Mouse (Mus musculus) CH12.LX (cell line): ENCODE data around the gene Apobec3. TPM values are rescaled to one million over a fixed set of nuclear protein-coding genes. Genes with fewer than 3 reads are reported as not detected.

Experiments used
- DNase-seq: peaks from one replicate; pipeline ENCODE4 v3.0.0-alpha.2; 2013; ENCODE audit errors: extremely low read depth
- H3K27ac ChIP-seq: 2 replicates; pipeline ENCODE4 v1.5.1; 2012; ENCODE audit warnings: low read depth, mild to moderate bottlenecking, control low read depth, moderate library complexity; ENCODE audit not compliant: insufficient read depth
- H3K27me3 ChIP-seq: replicated peaks from 2 replicates; pipeline ENCODE3; 2012; ENCODE audit warnings: inconsistent platforms
- H3K36me3 ChIP-seq, 2 experiments: replicated peaks in 1 of 2; 2 replicates each; pipeline versions ENCODE3 to v1.6.1; 2012; ENCODE audit warnings: inconsistent platforms in 1 of 2, low read length in 1 of 2, mild to moderate bottlenecking in 1 of 2, mixed read lengths in 1 of 2, moderate library complexity in 1 of 2; ENCODE audit not compliant: control insufficient read depth in 1 of 2, insufficient read depth in 1 of 2
- H3K4me1 ChIP-seq, 2 experiments: 2 replicates each; pipeline ENCODE4 v1.6.1; 2012; ENCODE audit warnings: inconsistent platforms in 1 of 2, moderate library complexity in 1 of 2; ENCODE audit not compliant: insufficient read depth in 2 of 2, control insufficient read depth in 1 of 2
- H3K4me2 ChIP-seq: 2 replicates; pipeline ENCODE4 v1.6.1; 2012; ENCODE audit warnings: low read depth, mild to moderate bottlenecking, control low read depth; ENCODE audit not compliant: poor library complexity, insufficient read depth, severe bottlenecking
- H3K4me3 ChIP-seq, 3 experiments: fragments of 150-350 bp in 1 of 3; sonication (generic) in 1 of 3; replicated peaks in 1 of 3; 2 replicates each; pipeline versions ENCODE3 to v1.5.1; 2011 to 2012; ENCODE audit warnings: low read depth in 2 of 3, low read length in 2 of 3, mild to moderate bottlenecking in 2 of 3, moderate library complexity in 2 of 3, control low read depth in 1 of 3, improper control_type of control experiment in 1 of 3, inconsistent platforms in 1 of 3, mixed read lengths in 1 of 3; ENCODE audit not compliant: poor library complexity in 1 of 3
- H3K79me2 ChIP-seq: replicated peaks from 2 replicates; pipeline ENCODE4 v1.6.1; 2012; ENCODE audit warnings: mild to moderate bottlenecking, moderate library complexity; ENCODE audit not compliant: control insufficient read depth, poor library complexity, insufficient read depth, severe bottlenecking; ENCODE audit errors: extremely low read depth
- H3K9ac ChIP-seq: 2 replicates; pipeline ENCODE4 v1.6.1; 2012; ENCODE audit warnings: low read depth, mild to moderate bottlenecking, control low read depth, moderate library complexity; ENCODE audit not compliant: insufficient read depth
- H3K9me3 ChIP-seq: replicated peaks from 2 replicates; pipeline ENCODE3; 2012; ENCODE audit warnings: low read length, inconsistent platforms, mixed read lengths
- CHD1 ChIP-seq: IDR thresholded peaks from 2 replicates; pipeline ENCODE4 v1.6.1; 2012; ENCODE audit warnings: low read depth, low read length, improper control_type of control experiment, inconsistent platforms
- E2F4 ChIP-seq: IDR thresholded peaks from 2 replicates; pipeline ENCODE4 v1.6.1; 2011; ENCODE audit warnings: low read depth, low read length, improper control_type of control experiment; ENCODE audit not compliant: insufficient replicate concordance
- ELF1 ChIP-seq: IDR thresholded peaks from 2 replicates; pipeline ENCODE4 v1.6.1; 2014; ENCODE audit warnings: low read depth, mild to moderate bottlenecking, inconsistent platforms, low read length, improper control_type of control experiment
- EP300 ChIP-seq: IDR thresholded peaks from 2 replicates; pipeline ENCODE4 v1.6.1; 2011; ENCODE audit warnings: low read length, improper control_type of control experiment
- GABPA ChIP-seq: IDR thresholded peaks from 2 replicates; pipeline ENCODE4 v1.6.1; 2012; ENCODE audit warnings: low read depth, low read length, improper control_type of control experiment, inconsistent platforms; ENCODE audit not compliant: insufficient replicate concordance
- HCFC1 ChIP-seq: IDR thresholded peaks from 2 replicates; pipeline ENCODE4 v1.6.1; 2012; ENCODE audit warnings: low read depth, mild to moderate bottlenecking, inconsistent platforms, low read length, improper control_type of control experiment
- IRF4 ChIP-seq: IDR thresholded peaks from 2 replicates; pipeline ENCODE4 v1.6.1; 2014; ENCODE audit warnings: low read depth, mild to moderate bottlenecking, inconsistent platforms, low read length, improper control_type of control experiment
- JUN ChIP-seq: IDR thresholded peaks from 2 replicates; pipeline ENCODE4 v1.6.1; 2011; ENCODE audit warnings: low read depth, mild to moderate bottlenecking, low read length, improper control_type of control experiment, moderate library complexity; ENCODE audit not compliant: insufficient read depth
- JUND ChIP-seq: conservative IDR thresholded peaks from 2 replicates; pipeline ENCODE4 v1.6.1; 2011; ENCODE audit warnings: low read depth, low read length, improper control_type of control experiment
- KAT2A ChIP-seq: IDR thresholded peaks from 2 replicates; pipeline ENCODE4 v1.6.1; 2012; ENCODE audit warnings: low read length, improper control_type of control experiment, inconsistent platforms; ENCODE audit not compliant: insufficient replicate concordance
- MAX ChIP-seq: IDR thresholded peaks from 2 replicates; pipeline ENCODE4 v1.6.1; 2011; ENCODE audit warnings: low read length, improper control_type of control experiment
- MAZ ChIP-seq: IDR thresholded peaks from 2 replicates; pipeline ENCODE4 v1.6.1; 2012; ENCODE audit warnings: low read depth, mild to moderate bottlenecking, inconsistent platforms, low read length, improper control_type of control experiment, moderate library complexity
- MEF2A ChIP-seq: IDR thresholded peaks from 2 replicates; pipeline ENCODE4 v1.6.1; 2014; ENCODE audit warnings: low read depth, mild to moderate bottlenecking, inconsistent platforms, low read length, improper control_type of control experiment, borderline replicate concordance
- NELFE ChIP-seq: IDR thresholded peaks from 2 replicates; pipeline ENCODE4 v1.6.1; 2011; ENCODE audit warnings: low read depth, low read length, improper control_type of control experiment
- NRF1 ChIP-seq: IDR thresholded peaks from 2 replicates; pipeline ENCODE4 v1.6.1; 2014; ENCODE audit warnings: low read depth, mild to moderate bottlenecking, inconsistent platforms, low read length, improper control_type of control experiment, moderate library complexity
- PAX5 ChIP-seq: IDR thresholded peaks from 2 replicates; pipeline ENCODE4 v1.6.1; 2012; ENCODE audit warnings: low read length, inconsistent platforms, mixed read lengths
- POLR2A ChIP-seq: IDR thresholded peaks from 2 replicates; pipeline ENCODE4 v1.6.1; 2011; ENCODE audit warnings: low read depth, mild to moderate bottlenecking, improper control_type of control experiment, low read length
- RAD21 ChIP-seq: IDR thresholded peaks from 2 replicates; pipeline ENCODE4 v1.6.1; 2011; ENCODE audit warnings: low read depth, mild to moderate bottlenecking, low read length, improper control_type of control experiment, moderate library complexity
- SIN3A ChIP-seq: IDR thresholded peaks from 2 replicates; pipeline ENCODE4 v1.6.1; 2012; ENCODE audit warnings: low read length, improper control_type of control experiment, inconsistent platforms
- SMC3 ChIP-seq: IDR thresholded peaks from 2 replicates; pipeline ENCODE4 v1.6.1; 2011; ENCODE audit warnings: low read depth, low read length, improper control_type of control experiment
- TBP ChIP-seq: conservative IDR thresholded peaks from 2 replicates; pipeline ENCODE4 v1.6.1; 2011; ENCODE audit warnings: low read depth, low read length, improper control_type of control experiment
- TCF12 ChIP-seq: IDR thresholded peaks from 2 replicates; pipeline ENCODE4 v1.6.1; 2014; ENCODE audit warnings: low read depth, mild to moderate bottlenecking, inconsistent platforms, low read length, improper control_type of control experiment
- USF1 ChIP-seq: IDR thresholded peaks from 2 replicates; pipeline ENCODE4 v1.6.1; 2014; ENCODE audit warnings: low read depth, mild to moderate bottlenecking, inconsistent platforms, low read length, improper control_type of control experiment
- USF2 ChIP-seq: conservative IDR thresholded peaks from 2 replicates; pipeline ENCODE4 v1.6.1; 2011; ENCODE audit warnings: low read depth, low read length, improper control_type of control experiment
- ZC3H11A ChIP-seq: IDR thresholded peaks from 2 replicates; pipeline ENCODE4 v1.6.1; 2012; ENCODE audit warnings: low read depth, mild to moderate bottlenecking, inconsistent platforms, low read length, improper control_type of control experiment
- ZMIZ1 ChIP-seq: IDR thresholded peaks from 2 replicates; pipeline ENCODE4 v1.6.1; 2012; ENCODE audit warnings: low read depth, mild to moderate bottlenecking, inconsistent platforms, low read length, improper control_type of control experiment
- dilution Hi-C: fragments of 300-500 bp; cut with MboI; formaldehyde crosslinking; loops from 2 replicates; pipeline ENCODE4 v1.14.3; 2020; ENCODE audit warnings: low sequenced_read_pairs; ENCODE audit not compliant: extremely low pct_unique_long_range_greater_than_20kb, extremely low pct_ligation_motif_present
- in situ Hi-C: fragments of 300-500 bp; cut with MboI; formaldehyde crosslinking; loops from 3 replicates; pipeline ENCODE4 v1.14.3; 2019; ENCODE audit warnings: low sequenced_read_pairs, low pct_ligation_motif_present, low pct_unique_long_range_greater_than_20kb, mixed read lengths
- polyA plus RNA-seq: library from polyadenylated mRNA; unstranded; fragments of >175 nt; gene quantifications from 2 replicates; pipeline ENCODE4 v1.2.1, GENCODE M21; 2012; ENCODE audit warnings: low read depth; ENCODE audit not compliant: insufficient read length
- total RNA-seq, 2 experiments: library from RNA; depleted of rRNA; stranded (reverse); fragments of 300-350 nt in 1 of 2; fragments of >200 nt in 1 of 2; gene quantifications; 2 replicates each; pipeline ENCODE4 v1.2.3; 2012 to 2014

The Apobec3 gene
- total and polyA plus RNA-seq, 3 experiments: 3.9 to 94.3 (median 10.4) TPM

DNA sequence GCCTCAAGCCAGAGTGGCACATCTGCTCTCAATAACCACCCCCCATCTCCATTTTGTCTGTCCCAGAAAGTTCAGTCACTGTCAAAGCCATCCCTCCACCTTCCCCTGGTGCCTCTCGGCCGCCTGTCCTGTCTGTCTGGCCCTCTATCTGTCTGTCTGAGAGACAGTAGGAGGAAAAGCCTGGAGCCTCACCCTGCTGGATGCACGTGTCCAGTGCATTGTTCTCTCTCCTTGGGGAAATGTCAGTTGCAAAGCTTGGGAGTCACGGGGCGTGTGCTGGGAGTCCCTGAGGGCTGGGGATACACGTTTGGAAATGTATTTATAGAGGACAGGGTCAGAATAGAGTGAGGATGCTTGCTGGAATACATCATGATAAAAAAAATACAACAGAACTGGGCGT is 62.0 kb downstream of the Apobec3 start:
- Histone ChIP-seq H3K79me2 (no peaks in the 10 kb centered on the region), H3K36me3 (no peaks in the 10 kb centered on the region)
- TF ChIP-seq NRF1 (no peak), ZC3H11A (no peak), POLR2A (no peak), GABPA (no peak), E2F4 (no peak), TCF12 (no peak), NELFE (no peak), USF2 (no peak), PAX5 (no peak), EP300 (no peak), KAT2A (no peak), SMC3 (no peak), TBP (no peak), ZMIZ1 (no peak), SIN3A (no peak), JUN (no peak), HCFC1 (no peak), MAX (no peak), IRF4 (no peak), RAD21 (no peak)
- TF ChIP-seq, all 38 proteins: peak for 0
- no peak for DNase-seq
- Histone ChIP-seq H3K27me3 (peaks cover 22% of the 10 kb centered on the region), H3K4me3 (no peak overlapping the region), H3K27ac (no peak overlapping the region), H3K9ac (no peak overlapping the region), H3K9me3 (no peaks in the 10 kb centered on the region), H3K4me1 (peaks cover 0 to 12% of the 10 kb centered on the region in 2 experiments; a peak in 2 of 4 replicates), H3K4me2 (no peak overlapping the region)
- dilution Hi-C loops (no loop called here), in situ Hi-C loops (loop anchor here (5.0 kb wide), 1 partner anchor 124 kb away; no protein-coding TSS in a partner anchor)

DNA sequence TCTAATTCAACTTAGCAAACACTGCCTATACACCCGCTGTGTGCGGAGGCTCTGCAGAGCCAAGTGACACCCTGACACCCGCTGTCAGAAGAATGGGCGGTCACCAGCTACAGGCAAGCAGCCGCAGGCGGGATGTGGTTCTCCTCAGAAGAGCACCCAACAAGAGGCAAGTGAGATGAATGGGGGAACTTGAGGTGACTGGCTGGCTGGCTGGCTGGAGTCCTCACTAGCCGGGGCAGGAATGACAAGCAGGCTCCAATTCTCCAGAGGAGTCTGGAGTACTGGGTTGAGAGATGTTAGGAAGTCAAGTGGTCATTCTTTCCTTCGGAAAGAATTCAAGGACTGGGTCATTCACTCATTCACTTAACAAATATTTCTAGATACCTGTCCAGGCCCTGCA is 65.1 kb downstream of the Apobec3 start:
- in situ Hi-C loops (no loop called here), dilution Hi-C loops (no loop called here)
- Histone ChIP-seq H3K9me3 (no peaks in the 10 kb centered on the region), H3K4me3 (no peak overlapping the region), H3K36me3 (no peaks in the 10 kb centered on the region), H3K4me1 (peaks cover 0 to 10% of the 10 kb centered on the region in 2 experiments; a peak in 2 of 4 replicates), H3K4me2 (no peak overlapping the region), H3K27ac (no peak overlapping the region), H3K9ac (no peak overlapping the region), H3K27me3 (peaks cover 29% of the 10 kb centered on the region), H3K79me2 (no peaks in the 10 kb centered on the region)
- TF ChIP-seq IRF4: no peak
- TF ChIP-seq JUND: no peak
- TF ChIP-seq EP300: no peak
- TF ChIP-seq RAD21: no peak
- no peak for TF ChIP-seq ELF1
- no peak for TF ChIP-seq MEF2A
- no peak for TF ChIP-seq PAX5
- TF ChIP-seq MAZ: no peak
- TF ChIP-seq USF1: no peak
- no peak for TF ChIP-seq NELFE
- TF ChIP-seq SIN3A: no peak
- TF ChIP-seq CHD1: no peak
- TF ChIP-seq ZC3H11A: no peak
- DNase-seq: no peak
